Mouse (Mus musculus) CH12.LX (cell line): ENCODE measurements around the gene Prr29.

Experiments
- BHLHE40 ChIP-seq: IDR thresholded peaks from 2 replicates; pipeline ENCODE4 v1.6.1; 2011; ENCODE audit warnings: mild to moderate bottlenecking, low read depth, low read length, improper control_type of control experiment
- CTCF ChIP-seq, 2 experiments: IDR thresholded peaks in 1 of 2; conservative IDR thresholded peaks in 1 of 2; 2 replicates each; pipeline ENCODE4 v1.5.1; 2011 to 2012; ENCODE audit warnings: low read depth in 2 of 2, low read length in 2 of 2, improper control_type of control experiment in 1 of 2, inconsistent platforms in 1 of 2, mild to moderate bottlenecking in 1 of 2, moderate library complexity in 1 of 2
- HCFC1 ChIP-seq: IDR thresholded peaks from 2 replicates; pipeline ENCODE4 v1.6.1; 2012; ENCODE audit warnings: low read depth, mild to moderate bottlenecking, inconsistent platforms, low read length, improper control_type of control experiment
- JUN ChIP-seq: IDR thresholded peaks from 2 replicates; pipeline ENCODE4 v1.6.1; 2011; ENCODE audit warnings: low read depth, mild to moderate bottlenecking, low read length, improper control_type of control experiment, moderate library complexity; ENCODE audit not compliant: insufficient read depth
- POLR2A ChIP-seq: IDR thresholded peaks from 2 replicates; pipeline ENCODE4 v1.6.1; 2011; ENCODE audit warnings: low read depth, mild to moderate bottlenecking, improper control_type of control experiment, low read length
- TCF12 ChIP-seq: IDR thresholded peaks from 2 replicates; pipeline ENCODE4 v1.6.1; 2014; ENCODE audit warnings: low read depth, mild to moderate bottlenecking, inconsistent platforms, low read length, improper control_type of control experiment

DNA sequence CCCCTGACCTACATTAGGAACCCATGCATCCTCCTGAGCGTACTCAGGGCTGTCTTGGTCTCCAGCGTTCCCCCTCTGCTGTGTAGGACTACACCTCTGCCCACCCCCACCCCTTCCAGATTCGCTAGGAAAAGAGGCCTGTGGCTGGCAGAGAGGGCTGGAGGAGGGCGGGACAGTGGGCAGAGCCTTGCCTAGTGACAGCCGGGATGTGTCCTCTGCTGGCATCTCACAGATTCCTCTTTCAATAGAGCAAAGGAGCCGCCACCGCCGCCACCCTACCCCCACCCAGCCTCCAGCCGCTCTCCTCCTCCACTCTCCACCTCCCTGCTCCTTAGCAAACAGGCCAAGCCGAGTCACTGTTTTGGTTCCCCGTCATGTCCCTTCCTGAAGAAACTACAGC, 560 bp upstream of the Prr29 start:
- no peak for TF ChIP-seq CTCF (conservative IDR thresholded peaks at IDR 0.05 in 1 of 2, IDR thresholded peaks at IDR 0.05 in 1 of 2; ENCODE audit: low read depth in 2 of 2, low read length in 2 of 2)
- no peak for TF ChIP-seq JUN
- TF ChIP-seq HCFC1, result no peak
- TF ChIP-seq TCF12, result no peak
- no peak for TF ChIP-seq POLR2A
- TF ChIP-seq BHLHE40, result no peak
